Mouse (Mus musculus): Measurements from ENCODE around the gene Col9a3. TPM values are rescaled to one million over a fixed set of nuclear protein-coding genes. Genes with fewer than 3 reads are reported as not detected.

Gene Col9a3
- 51.3 and 56.5 TPM in 2 replicates for polyA plus RNA-seq (2012; rRNA removed)

DNA sequence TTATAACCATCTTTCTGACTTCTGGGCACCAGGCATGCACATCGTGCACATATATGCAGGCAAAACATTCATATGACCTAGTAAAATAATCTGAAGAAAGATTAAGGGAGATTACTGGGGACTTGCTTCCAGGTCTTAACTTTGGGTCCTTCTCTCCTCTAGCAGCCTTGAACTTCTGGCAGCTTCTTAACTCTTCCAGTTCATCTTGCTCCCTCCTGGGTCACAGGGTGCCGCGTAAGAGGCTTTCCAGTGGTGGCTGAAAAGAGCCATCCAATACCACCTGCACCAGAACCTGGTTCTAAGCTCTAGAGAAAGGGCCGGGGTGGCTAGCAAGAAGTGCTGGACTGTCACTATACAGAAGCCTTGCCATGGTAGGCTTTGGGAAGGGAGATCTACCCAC lies at the start of gene Col9a3:
Gene Col9a3, plus strand, starts transcription at position 301 of the 400 bp plus-strand sequence.

DNA sequence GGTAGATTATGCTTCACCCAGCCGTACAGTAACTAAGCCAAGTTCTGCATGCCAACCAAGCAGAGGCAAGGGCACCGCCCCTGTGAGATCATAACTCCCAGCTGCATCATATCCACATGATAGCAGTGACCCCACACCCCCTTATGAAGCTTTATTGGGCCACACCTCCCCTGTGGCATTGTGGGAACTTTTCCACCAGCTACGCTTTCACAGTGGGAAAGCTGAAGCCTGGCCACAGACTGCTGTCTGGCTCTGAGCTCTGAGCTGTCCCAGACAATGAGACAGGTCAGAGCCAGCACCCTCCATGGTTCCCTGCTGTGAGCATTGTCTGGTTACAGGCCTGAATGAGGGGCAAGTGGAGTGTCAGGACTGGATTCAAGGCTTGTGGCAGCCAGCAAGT lies 16.6 kb upstream of the Col9a3 start, which contains the start of gene Mrgbp:
Gene Mrgbp, plus strand, starts transcription at position 303 of the 400 bp plus-strand sequence.

DNA sequence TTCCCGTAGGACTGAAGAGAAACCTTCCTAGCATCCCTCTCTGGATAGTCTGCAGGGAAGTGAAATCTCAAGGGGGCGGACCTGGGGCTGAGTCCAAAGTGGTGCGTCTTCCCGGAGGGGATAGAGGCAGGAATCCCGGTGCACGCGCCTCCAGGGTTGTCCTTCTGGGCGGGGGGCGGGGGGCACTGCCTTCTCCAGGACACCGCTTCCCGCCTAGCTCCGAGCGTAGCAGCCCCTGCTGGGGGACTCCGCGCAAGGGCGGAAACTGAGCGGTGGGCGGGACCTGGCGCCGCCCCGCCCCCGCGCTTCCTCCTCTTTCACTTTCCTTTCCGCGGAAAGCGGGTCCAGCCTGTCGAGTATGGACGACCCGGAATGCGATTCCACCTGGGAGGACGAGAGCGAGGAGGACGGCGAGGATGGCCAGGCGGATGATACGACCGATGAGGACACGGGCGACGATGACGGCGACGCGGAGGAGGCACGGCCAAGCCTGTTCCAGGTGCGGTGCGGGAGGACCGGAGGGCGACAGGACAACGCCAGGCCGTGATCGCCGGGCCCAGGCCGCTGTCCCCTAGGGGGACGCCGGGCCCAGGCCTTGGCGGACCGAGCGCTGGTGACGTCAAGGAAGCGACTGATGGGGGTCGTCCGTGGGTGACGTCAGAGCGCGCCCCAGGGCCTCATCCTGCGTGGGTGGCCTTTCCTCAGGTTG lies 8.3 kb upstream of the Col9a3 start, which contains the start of gene Ogfr:
Gene Ogfr, plus strand, starts transcription at position 123 of the 709 bp plus-strand sequence.

DNA sequence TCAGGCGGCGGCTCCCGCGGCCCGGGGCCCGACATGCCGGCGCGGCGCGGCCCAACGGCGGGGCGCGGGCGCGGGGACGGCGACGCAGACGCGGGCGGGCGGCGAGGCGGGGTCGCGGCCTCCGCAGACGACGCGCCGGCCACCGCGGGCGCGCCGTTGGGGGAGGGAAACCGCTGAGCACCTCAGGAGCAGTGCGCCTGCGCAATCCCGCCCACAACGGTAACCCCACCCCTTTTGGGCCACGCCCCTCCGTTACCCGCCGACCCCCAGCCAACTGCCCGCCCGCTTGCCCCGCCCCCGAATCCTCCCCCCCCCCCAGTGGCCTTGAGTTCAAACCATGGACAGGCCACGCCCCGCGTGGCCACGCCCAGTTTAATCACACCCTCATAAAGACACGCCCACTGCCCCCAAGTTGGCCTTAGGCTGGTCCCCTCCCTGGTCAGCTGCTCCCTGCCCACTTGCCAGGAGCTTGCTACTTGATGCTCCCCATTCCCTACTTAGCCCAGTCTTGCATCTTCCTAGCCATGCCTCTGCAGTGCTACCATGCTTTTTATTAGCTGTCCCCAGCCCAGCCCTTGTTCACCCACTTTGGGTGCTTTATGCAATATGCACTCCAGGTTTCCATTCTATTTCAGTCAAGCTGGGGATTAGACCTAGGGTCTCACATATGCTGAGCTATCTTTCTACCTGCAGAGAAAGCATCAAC lies 45.1 kb downstream of the Col9a3 start, which contains the start of gene Tcfl5:
Gene Tcfl5, minus strand, starts transcription at position 154 of the 706 bp plus-strand sequence.

Other genes with a start within 250 kb of the Col9a3 start
- gene Slco4a1, start 141.5 kb upstream of the Col9a3 start, polyA plus RNA-seq (2012; rRNA removed), result 3.5 and 3.8 TPM in 2 replicates
- gene Ntsr1, start 97.8 kb upstream of the Col9a3 start, polyA plus RNA-seq (2012; rRNA removed), result 12.6 and 16.3 TPM in 2 replicates
- gene Mrgbp, start 16.5 kb upstream of the Col9a3 start, polyA plus RNA-seq (2012; rRNA removed), result 52.4 and 56.0 TPM in 2 replicates
- 85.1 and 89.2 TPM in 2 replicates for gene Ogfr, start 8.5 kb upstream of the Col9a3 start, polyA plus RNA-seq (2012; rRNA removed)
- 2.5 and 3.3 TPM in 2 replicates for gene Tcfl5, start 44.9 kb downstream of the Col9a3 start, polyA plus RNA-seq (2012; rRNA removed)
- 26.1 and 26.3 TPM in 2 replicates for gene Dido1, start 112.2 kb downstream of the Col9a3 start, polyA plus RNA-seq (2012; rRNA removed)
- 56.6 and 56.7 TPM in 2 replicates for gene Gid8, start 112.3 kb downstream of the Col9a3 start, polyA plus RNA-seq (2012; rRNA removed)
- gene Slc17a9, start 127.5 kb downstream of the Col9a3 start, polyA plus RNA-seq (2012; rRNA removed), result 0.43 and 0.86 TPM in 2 replicates
- 1.5 and 2.1 TPM in 2 replicates for gene Bhlhe23, start 179.1 kb downstream of the Col9a3 start, polyA plus RNA-seq (2012; rRNA removed)

Data from central nervous system, embryonic 18 days (tissue).